Mouse (Mus musculus) cerebellum, postnatal 25 days (tissue): ENCODE results near the gene Gm49384.

Experiments
- DNase-seq, 2 experiments: peaks; one replicate each; pipeline ENCODE4 v3.0.0; 2021; ENCODE audit warnings: mixed read lengths in 2 of 2

Gm49384 gene

GRCm38 (mm10) chr12:69204052-69204833 is at the start of gene Gm49384:
Gene Gm49384, minus strand, starts transcription at chr12:69204267.
- DNase-seq = no peak

DNA sequence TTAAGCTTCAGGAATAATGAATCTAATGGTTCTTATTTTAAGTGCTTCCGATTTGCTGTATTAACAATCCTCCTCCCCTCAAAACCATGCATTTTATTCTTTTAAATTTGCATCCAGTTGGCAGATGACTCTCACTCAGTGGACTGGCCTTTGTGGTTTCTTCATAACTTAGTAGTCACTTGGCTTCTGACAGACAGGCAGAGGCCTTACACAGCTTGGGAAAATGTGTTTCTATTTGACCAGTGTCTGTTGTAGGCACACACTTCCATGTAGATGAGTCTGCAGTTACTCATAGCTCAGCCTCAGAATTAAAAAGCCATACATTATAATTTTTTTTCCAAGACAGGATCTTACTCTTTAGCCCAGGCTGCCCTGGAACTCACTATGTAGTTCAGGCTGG is 49.7 kb upstream of the Gm49384 start:
- no peak for DNase-seq

GRCm38 (mm10) chr12:69250756-69251155 is 46.7 kb upstream of the Gm49384 start:
- no peak for DNase-seq

DNA sequence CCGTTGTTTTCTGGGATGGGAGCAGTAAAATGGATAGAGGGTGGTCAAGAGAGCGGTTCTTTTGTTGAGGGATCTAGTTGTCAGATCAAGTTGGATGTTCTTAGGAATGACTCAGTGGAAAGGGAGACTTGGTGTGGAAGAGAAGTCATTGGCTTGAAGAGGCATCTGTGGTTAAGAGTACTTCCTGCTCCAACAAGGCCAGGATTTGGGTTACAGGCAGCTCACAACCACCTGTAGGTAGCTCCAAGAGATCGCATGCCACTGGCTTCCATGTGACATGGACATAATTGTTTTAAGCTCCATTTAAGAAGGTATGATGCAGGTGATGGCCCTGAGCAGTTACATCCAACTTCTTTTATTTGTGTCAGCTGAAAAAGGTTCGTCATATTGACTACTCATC is 45.7 kb upstream of the Gm49384 start:
- DNase-seq = no peak

- DNase-seq = peak; percentile 87 to 89
Measured at GRCm38 (mm10) chr12:69241771-69242431, 37.8 kb upstream of the Gm49384 start.

DNA sequence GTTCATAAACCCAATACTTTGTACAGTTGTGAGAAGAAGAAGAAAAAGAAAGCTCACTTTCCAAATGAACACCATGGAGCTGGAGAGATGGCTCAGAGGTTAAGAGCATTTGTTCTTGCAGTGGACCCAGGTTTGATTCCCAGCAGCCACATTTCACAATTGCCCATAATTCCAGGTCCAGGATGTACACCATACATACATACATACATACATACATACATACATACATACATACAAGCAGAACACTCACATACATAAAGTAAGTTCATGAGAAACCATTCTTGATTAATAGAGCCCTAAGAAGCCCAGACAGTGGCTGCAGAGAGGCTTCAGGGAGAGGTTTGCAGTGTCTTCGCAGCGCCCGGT is 37.3 kb upstream of the Gm49384 start:
- DNase-seq = no peak

DNA sequence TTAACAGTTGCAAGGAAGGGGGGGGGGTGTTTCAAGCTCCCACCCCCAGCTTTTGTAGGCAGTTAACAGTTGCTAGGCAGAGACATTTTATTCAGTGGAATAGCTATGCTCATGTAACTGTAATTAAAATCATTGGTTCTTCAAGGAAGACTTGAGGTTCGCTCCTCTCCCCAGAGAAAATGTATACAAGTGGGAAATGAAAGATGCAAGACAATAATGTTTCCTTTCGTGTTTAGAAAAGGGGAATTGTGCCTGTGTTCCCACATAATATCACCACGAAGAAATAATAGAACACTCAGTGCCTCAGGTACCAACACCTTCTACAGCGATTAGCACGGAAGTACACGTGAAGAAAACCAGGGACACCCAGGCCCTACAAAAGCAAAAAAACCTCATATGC is 36.8 kb upstream of the Gm49384 start, which contains the start of gene Klhdc1:
TSS of gene Klhdc1 (plus strand) at position 301 of the 400 bp plus-strand sequence.
- no peak for DNase-seq

DNA sequence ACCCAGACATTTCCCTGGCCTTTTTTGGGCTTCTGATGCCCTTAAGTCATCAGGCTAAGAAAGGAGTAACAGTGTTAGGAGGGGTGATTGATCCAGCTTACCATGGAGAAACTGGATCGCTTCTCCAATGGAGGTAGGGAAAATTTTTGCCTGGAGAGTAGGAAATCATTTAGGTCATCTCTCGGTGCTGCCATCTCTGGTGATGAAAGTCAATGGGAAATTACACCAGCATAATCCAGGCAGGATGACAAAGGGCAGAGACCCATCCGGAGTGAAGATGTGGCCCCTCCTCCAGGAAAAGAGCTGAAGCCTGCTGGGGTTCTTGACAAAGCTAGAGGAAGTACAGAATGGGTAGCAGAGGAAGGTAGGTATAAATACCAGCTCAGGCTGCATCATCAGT is 34.2 kb upstream of the Gm49384 start:
- no peak for DNase-seq

DNA sequence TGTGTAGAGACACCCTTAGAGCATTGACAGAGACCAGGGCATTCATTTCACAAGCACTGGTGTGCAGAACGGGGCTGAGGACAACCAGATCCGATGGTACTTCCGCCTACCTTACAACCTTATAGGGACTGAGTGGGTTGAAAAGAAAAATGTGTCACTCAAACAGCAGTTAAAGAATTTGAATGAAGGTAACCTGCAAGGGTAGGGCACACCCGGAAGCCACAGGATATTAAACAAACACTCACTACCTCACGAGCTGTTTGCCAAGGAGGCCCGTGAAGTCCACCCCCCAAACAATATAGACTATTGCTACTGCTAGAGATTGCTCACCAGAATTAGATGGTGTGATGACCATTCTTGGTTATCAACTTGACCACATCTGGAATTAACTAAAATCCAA is 31.7 kb upstream of the Gm49384 start:
- no peak for DNase-seq

GRCm38 (mm10) chr12:69229251-69229650 is 25.2 kb upstream of the Gm49384 start:
- no peak for DNase-seq

GRCm38 (mm10) chr12:69227776-69228466 is 23.9 kb upstream of the Gm49384 start, which contains the start of gene Pole2:
Gene Pole2, minus strand, starts transcription at chr12:69228195.
- peak; percentile 87 to 92 for DNase-seq

DNA sequence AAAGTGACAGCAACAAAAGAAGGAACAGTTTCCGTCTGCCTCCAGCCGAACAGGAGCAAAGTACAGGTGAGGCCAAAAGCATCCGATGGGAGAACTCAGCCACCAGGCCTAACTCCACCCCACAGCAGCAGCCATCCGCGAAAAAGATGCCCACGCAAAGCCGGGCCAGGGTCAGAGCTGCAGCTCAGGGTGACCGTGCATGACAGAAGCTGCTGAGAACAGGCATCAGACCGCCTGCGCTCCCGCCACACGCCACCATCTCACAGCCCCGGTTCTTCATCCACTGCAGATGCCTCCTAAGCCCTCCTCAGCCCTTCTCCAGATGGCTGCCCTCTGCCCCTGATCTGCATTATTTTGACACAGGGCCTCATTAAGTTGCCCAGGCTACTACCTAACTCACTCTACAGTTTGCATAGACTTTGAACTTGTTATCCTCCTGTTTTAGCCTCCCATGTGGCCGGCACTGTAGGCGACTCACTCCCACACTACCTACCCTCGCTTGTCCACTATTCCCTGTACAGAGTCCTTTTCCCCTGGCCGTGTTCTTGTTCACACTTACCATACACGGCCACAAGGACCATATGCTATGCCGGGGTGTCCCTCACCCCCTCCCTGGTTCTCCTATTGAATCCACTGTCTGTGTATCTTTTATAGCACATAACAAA is 16.7 kb upstream of the Gm49384 start:
- no peak for DNase-seq

DNA sequence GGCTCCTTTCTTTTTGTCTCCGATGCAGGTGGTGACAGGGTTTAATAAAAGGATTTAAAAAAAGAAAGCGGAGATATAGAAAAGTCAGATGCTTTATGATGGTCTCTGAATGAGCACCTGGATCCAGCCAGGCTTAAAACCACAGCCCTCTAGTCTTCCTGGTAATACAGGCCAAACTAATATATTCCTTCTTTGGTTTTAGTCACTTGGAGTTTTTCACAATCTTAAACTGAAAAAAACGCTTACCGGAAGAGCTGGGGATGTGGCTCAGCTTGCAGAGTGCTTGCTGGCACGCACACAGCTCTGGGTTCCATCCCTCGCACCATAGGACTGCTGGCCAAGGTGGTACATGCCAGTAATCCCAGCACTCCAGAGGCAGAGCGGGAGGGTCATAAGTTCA is 12.5 kb upstream of the Gm49384 start:
- DNase-seq = no peak

DNA sequence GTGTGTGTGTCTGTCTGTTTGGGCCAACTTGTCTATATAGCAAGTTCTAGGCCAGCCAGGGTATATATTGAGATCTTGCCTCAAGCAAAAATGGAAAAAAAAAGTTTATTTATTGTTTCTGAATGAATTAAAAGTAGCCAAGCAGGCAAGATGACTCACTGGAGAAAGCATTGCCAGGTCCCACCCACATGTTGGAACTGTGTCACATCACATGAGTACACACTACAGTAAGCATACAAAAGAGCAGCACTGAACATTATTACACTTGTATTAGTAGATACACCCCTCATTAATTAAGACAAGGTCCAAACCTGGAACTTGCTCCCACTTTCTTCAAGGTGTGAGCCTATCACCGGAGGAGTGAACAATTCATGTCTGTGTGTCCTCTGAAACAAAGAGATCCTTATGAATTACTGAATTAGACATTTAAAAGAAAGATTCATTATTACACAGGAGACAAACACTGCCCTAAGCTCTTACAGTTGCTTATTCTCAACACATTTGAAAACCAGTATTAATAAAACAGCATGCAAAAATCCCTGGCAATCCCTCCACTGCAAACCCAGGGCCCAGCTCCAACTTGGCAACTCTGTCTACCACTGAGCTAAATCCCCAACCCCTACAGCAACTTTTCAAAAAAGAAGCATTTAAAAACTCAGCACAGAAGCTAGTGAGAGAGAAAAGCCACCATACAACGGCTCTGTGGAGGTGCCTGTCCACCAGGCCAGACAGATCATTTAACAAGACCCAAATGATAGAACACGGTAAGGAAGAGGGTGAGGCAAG is 11.1 kb upstream of the Gm49384 start:
- no peak for DNase-seq

DNA sequence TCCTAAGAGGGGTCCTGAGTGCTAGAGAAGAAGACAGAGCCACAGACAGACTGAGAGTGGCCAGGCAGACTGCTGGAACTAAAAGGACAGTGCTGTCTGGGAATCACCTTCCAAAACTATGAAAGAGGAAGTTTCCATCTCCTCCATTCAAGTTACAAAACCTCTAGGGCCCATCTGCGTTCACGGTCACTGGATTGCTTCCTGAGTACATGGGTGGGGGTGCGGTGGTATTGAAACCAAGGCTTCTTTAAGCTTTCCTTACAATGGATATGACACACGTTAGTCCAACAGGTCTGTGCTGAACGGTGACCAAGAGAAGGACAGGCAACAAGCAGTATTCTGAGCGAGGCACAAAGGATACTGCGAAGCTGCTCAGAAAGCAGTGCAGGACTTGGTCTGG is 10.3 kb upstream of the Gm49384 start:
- no peak for DNase-seq

- DNase-seq = no peak
Measured at GRCm38 (mm10) chr12:69213186-69213777, 9.2 kb upstream of the Gm49384 start.

- DNase-seq = peak in 1 of 2 experiments; percentile 18
Measured at GRCm38 (mm10) chr12:69211057-69211456, 7.0 kb upstream of the Gm49384 start.

GRCm38 (mm10) chr12:69210056-69210979 is 6.3 kb upstream of the Gm49384 start:
- no peak for DNase-seq

DNA sequence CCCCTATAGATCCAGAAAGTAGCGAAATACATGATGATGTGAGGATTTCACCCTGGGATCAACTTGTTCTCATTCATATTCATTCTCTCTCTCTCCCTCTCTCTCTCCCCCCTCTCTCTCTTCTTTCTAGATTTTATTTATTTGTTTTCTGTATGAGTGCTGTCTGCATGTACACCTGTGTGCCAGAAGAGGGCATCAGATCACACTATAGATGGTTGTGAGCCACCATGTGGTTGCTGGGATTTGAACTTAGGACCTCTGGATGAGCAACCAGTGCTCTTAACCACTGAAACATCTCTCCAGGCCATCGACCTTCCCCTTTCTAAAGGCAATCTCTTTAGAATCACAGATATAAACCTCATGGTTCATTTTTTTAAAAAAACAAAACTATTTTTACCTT is 4.5 kb upstream of the Gm49384 start:
- no peak for DNase-seq

DNA sequence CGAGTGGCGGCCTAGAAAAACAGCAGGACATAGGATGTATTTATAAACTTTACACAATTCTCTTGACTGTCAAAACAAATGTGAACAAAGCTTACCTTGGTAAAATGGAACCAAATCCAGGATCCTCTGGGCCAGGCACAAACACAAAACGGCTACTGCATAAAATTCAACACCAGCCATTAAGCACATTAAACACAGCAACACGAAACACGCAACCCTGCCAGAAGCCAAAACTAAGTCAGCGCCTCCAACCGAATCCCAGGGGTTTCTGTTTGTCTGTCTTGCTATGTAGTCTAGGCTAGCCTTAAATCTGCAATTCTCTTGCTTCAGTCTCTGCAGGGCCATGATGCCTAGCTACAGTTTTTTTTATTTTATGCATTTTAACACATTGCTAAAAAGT is 3.9 kb upstream of the Gm49384 start:
- DNase-seq = no peak

GRCm38 (mm10) chr12:69207396-69207795 is 3.3 kb upstream of the Gm49384 start:
- DNase-seq = no peak
